Comparison of ENCODE assay signal across 9 mouse cellular contexts in the genomic region with DNA sequence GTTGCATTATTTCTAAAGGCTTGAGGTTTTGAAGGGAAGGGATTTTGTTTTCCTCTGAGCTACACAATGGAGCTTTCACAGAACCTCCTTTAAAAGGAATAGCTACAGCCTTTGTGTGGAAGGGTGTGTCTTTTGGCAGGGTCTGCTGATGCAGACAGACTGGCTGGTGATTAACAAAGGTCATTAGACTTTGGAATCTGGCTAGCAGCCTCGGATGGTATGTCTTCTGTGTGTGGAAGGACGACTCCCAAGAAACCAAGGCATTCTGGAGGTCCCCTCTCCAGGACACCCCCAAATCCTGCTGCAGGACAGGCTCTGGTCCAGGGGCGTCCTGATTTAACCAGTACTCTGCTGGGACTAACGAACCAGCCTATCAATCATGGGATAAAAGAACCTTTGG.
DNase-seq lines count a peak whose midpoint lies in the region; ATAC-seq and TF ChIP-seq lines count a peak whose summit lies in the region.
"Had no signal": no experiment of that assay in that cellular context is flagged by ENCODE, and none has a peak within 500 bp of the region (broad histone marks: within the 10 kb centered on the region; RNA-seq: fewer than 3 reads in every experiment).

No protein-coding gene starts in this region.

- H3K27ac ChIP-seq in embryonic fibroblast, embryonic 13.5 days (ENCODE audit: insufficient read depth, low read length) = peak overlapping the region; percentile 72
- H3K27ac ChIP-seq in hindbrain, embryonic 14.5 days = peak overlapping the region; percentile 94
- H3K27ac ChIP-seq in limb, embryonic 15.5 days = peak overlapping the region; percentile 68

- H3K4me3 ChIP-seq in embryonic fibroblast, embryonic 13.5 days (ENCODE audit: insufficient read depth, low read length) = no peak overlapping the region
- no peak overlapping the region for H3K4me3 ChIP-seq in hindbrain, embryonic 14.5 days (replicated peaks; ENCODE audit: low read length)
- H3K4me3 ChIP-seq in limb, embryonic 15.5 days = peak overlapping the region; percentile 17
- H3K4me3 ChIP-seq: erythroblast, embryonic 14.5 days had no signal

- no peak for TF ChIP-seq POLR2A in embryonic fibroblast, embryonic 13.5 days (IDR thresholded peaks at IDR 0.05; ENCODE audit: low read depth, low read length)

- no peaks in the 10 kb centered on the region for H3K27me3 ChIP-seq in hindbrain, embryonic 14.5 days (ENCODE audit: control insufficient read depth, insufficient read depth, low read length)
- H3K27me3 ChIP-seq in limb, embryonic 15.5 days = no peaks in the 10 kb centered on the region

- H3K36me3 ChIP-seq in hindbrain, embryonic 14.5 days (replicated peaks; ENCODE audit: control insufficient read depth, insufficient read depth) = peaks cover 36% of the 10 kb centered on the region
- peaks cover 30% of the 10 kb centered on the region for H3K36me3 ChIP-seq in limb, embryonic 15.5 days

- WGBS in hindbrain, embryonic 14.5 days = 10% methylated on average over 4 of the region's 4 CpGs
- WGBS in limb, embryonic 15.5 days = 15% methylated on average over 4 of the region's 4 CpGs

- H3K9me3 ChIP-seq in hindbrain, embryonic 14.5 days (ENCODE audit: control insufficient read depth, low read length) = no peaks in the 10 kb centered on the region
- H3K9me3 ChIP-seq in limb, embryonic 15.5 days = no peaks in the 10 kb centered on the region

- TF ChIP-seq CTCF in embryonic fibroblast, embryonic 13.5 days (IDR thresholded peaks at IDR 0.05; ENCODE audit: borderline replicate concordance, insufficient read depth, low read length) = no peak

- peak; percentile 45 for ATAC-seq in frontal cortex, adult (ENCODE audit: low TSS enrichment)
- ATAC-seq in hindbrain, embryonic 14.5 days (ENCODE audit: low FRiP score) = peak; percentile 69
- no peak for ATAC-seq in limb, embryonic 15.5 days (ENCODE audit: insufficient number of reproducible peaks, low FRiP score, low TSS enrichment, low read depth)

- H3K9ac ChIP-seq in hindbrain, embryonic 14.5 days = peak overlapping the region; percentile 48
- no peak overlapping the region for H3K9ac ChIP-seq in limb, embryonic 15.5 days

- no peak for DNase-seq in frontal cortex, postnatal 10 days (ENCODE audit: low spot score in 2 of 2)
- peak; percentile 61 for DNase-seq in hindbrain, embryonic 14.5 days (ENCODE audit: low spot score)
- peak; percentile 32 for DNase-seq in neural tube, embryonic 10.5 days (ENCODE audit: extremely low spot score, low spot score)
- no peak for DNase-seq in right cerebral cortex, postnatal 36 days (ENCODE audit: low spot score in 2 of 2)
- no peak for DNase-seq in layer of hippocampus, adult 9-10 months (ENCODE audit: low spot score)

- peaks cover 14% of the 10 kb centered on the region for H3K4me1 ChIP-seq in embryonic fibroblast, embryonic 13.5 days (ENCODE audit: control insufficient read depth, insufficient read depth, low read length)
- H3K4me1 ChIP-seq in hindbrain, embryonic 14.5 days (replicated peaks; ENCODE audit: control insufficient read depth, insufficient read depth, low read length) = peaks cover 25% of the 10 kb centered on the region
- peaks cover 24% of the 10 kb centered on the region for H3K4me1 ChIP-seq in limb, embryonic 15.5 days

- H3K4me2 ChIP-seq in hindbrain, embryonic 14.5 days (replicated peaks) = peak overlapping the region; percentile 44
- H3K4me2 ChIP-seq in limb, embryonic 15.5 days = peak overlapping the region; percentile 34; the same call in 1 of the 2 replicates

Comparison
In these comparisons a context has a peak if more than half of its experiments do, and no peak if none do; other contexts are left out.
1. DNase-seq: peak in hindbrain, embryonic 14.5 days (single experiment) and neural tube, embryonic 10.5 days (single experiment); none in frontal cortex, postnatal 10 days (0 of 2), right cerebral cortex, postnatal 36 days (0 of 2) and layer of hippocampus, adult 9-10 months (single experiment).
2. Peak in every context shown above with its lines, with median percentiles within 50 percentile points of each other: H3K27ac ChIP-seq.